Mouse (Mus musculus) naive thymus-derived CD4-positive, alpha-beta T cell, adult 5 months (primary cell): ENCODE measurements around the gene Psma3. TPM values are rescaled to one million over a fixed set of nuclear protein-coding genes. Genes with fewer than 3 reads are reported as not detected.

Source experiments
- polyA plus RNA-seq: library from polyadenylated mRNA; unstranded; fragments of 100-300 nt; shearing (Covaris generic); gene quantifications from one replicate; pipeline ENCODE4 v1.2.1, GENCODE M21; 2017

Gene Psma3
- polyA plus RNA-seq = 297 TPM

GRCm38 (mm10) chr12:70974441-70975266, at the start of gene Psma3:
Psma3 (plus strand) TSS chr12:70974621.

DNA sequence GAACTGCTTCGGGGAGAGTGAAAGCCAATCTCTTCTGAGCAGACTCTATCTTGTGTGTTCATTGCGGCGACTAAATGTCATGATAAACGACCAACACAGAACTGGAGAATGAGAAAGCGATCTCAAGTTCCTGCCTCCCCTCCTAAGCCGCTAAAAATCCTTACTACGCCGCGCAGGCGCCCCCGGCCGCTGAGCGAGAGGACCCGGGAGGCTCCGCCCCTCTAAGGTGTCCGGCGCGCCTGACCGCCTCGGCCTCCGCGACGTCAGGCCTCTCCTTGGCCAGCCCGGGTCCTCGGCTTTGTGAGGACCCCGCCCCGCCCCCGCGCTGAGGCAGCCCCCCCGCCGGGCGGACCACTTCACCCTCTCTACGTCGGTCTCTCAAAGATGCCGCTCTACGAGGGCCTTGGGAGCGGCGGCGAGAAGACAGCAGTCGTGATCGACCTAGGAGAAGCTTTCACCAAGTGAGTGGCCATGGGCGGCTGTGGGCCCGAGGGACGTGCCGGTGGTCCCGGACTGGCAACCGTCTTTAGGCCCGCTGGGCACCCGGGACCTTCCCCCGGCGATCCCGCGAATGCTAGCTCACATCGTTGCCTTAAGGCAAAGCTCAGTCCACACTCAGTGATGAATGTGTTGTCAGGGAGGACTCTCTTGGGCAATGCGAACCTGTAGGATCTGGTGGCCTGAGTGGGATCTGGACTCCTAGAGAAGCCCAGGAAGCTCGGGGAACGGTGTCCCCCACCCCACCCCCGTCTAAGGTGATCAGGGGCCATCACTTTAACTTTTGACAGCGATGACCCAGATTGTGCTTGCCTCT, 36.6 kb upstream of the Psma3 start, which contains the start of gene Actr10:
Gene Actr10, plus strand, starts transcription at position 287 of the 814 bp plus-strand sequence.

DNA sequence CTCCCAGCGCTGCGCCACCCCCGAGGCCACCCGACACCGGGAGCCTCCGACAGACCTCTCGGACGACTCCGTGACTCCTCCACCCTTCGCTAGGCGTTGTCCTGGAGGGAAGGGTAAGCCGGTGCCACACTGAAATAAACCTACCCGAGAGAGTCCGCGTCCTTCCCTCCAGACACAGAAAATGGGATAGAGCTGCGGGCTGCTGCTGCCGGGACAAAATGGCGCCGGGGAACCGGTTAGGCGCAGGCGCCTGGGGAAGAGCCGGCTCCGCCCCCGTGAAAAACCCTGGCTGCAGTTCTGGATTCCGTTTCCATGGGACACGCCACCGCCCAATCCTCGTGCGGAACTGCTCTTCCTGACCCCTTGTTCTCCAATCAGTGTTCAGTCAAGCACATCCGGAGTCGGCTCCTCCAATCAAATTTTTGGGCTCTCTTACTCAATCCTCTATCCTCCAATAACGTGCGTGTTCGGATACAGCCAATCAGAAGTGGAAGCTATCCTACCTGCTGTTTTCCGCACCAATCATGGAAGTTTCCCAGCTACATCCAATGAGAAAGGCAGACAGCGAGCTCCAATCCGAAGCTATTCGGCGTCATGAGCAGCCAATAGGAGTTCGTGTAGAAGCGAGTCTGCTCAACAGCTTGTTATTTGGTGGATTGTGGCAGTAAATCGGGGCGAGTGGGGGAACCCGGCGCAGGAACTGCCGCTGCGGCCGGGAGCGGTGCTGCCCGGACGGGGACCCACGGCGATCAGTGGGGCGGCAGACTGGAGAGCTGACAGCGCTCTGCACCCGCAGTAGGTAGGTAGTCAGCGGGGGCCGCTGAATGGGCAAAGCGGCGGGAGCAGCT, 41.2 kb downstream of the Psma3 start, which contains the start of gene Arid4a:
Gene Arid4a, plus strand, starts transcription at position 628 of the 848 bp plus-strand sequence.

Other genes with a start within 250 kb of the Psma3 start
- gene Frmd6, start 149.1 kb upstream of the Psma3 start, polyA plus RNA-seq = 32.0 TPM
- 433 TPM for gene Actr10, start 36.8 kb upstream of the Psma3 start, polyA plus RNA-seq
- gene Arid4a, start 41.4 kb downstream of the Psma3 start, polyA plus RNA-seq = 231 TPM
- not detected for gene Tomm20l, start 136.8 kb downstream of the Psma3 start, polyA plus RNA-seq
- gene Timm9, start 162.1 kb downstream of the Psma3 start, polyA plus RNA-seq = 57.1 TPM
- 14.5 TPM for gene 2700049A03Rik, start 162.2 kb downstream of the Psma3 start, polyA plus RNA-seq